Mouse (Mus musculus) ovary, adult 18-20 months (tissue): ENCODE measurements around the gene Kdf1.
"Not testable (repeated sequence)": the region's sequence is repeated elsewhere in the genome, so short reads cannot be mapped to it uniquely, and the experiment has no call there.

ENCODE experiments used
- DNase-seq: peaks from one replicate; pipeline ENCODE4 v3.0.0; 2022; ENCODE audit warnings: low spot score, mixed read lengths

Gene Kdf1

GRCm38 (mm10) chr4:133496738-133497445 is 21.9 kb upstream of the Kdf1 start:
- DNase-seq = no peak

GRCm38 (mm10) chr4:133497461-133498159 is 21.2 kb upstream of the Kdf1 start:
- no peak for DNase-seq

GRCm38 (mm10) chr4:133498160-133498724 is 20.5 kb upstream of the Kdf1 start, which contains the start of gene Trnp1:
Trnp1 (minus strand) TSS chr4:133498550.
- DNase-seq = peak; percentile 43

DNA sequence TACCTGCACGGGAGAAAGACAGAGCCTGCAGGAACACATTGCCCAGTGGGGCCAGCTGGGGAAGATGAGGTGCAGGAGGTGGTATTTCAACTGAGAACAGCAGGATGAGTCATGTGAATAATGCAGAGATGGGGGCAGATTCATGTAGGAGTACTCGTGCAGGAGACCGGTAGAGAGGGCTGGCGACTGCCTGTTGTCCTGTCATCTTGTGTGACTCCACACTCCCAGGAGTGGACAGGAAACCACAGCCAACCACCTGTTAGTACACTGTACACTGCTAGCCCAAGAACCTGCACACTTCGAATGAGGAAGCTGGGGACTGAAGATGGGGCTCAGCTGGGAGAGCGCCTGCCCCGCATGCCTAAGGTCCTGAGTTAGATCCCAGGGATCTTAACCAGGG is 17.2 kb upstream of the Kdf1 start:
- DNase-seq = no peak

DNA sequence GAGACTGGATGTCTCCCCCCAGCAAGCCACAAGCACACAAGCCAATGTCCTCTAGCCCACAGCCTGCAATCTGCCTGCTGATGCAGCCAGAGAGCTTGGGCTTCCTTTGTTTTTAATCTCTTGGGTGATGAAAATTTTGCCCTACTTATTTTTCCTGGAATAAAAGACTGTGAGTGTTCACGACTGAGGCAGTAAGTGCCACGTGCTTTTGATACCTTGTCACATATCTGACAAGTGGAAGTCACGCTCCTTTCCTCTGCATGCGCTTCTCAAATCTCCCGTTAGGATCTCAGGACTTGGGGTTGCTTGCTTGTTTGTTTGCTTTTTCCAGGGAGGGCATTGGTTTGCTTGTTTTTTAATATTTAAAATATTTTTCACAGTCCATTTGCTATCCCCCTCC is 14.5 kb upstream of the Kdf1 start:
- DNase-seq = no peak

DNA sequence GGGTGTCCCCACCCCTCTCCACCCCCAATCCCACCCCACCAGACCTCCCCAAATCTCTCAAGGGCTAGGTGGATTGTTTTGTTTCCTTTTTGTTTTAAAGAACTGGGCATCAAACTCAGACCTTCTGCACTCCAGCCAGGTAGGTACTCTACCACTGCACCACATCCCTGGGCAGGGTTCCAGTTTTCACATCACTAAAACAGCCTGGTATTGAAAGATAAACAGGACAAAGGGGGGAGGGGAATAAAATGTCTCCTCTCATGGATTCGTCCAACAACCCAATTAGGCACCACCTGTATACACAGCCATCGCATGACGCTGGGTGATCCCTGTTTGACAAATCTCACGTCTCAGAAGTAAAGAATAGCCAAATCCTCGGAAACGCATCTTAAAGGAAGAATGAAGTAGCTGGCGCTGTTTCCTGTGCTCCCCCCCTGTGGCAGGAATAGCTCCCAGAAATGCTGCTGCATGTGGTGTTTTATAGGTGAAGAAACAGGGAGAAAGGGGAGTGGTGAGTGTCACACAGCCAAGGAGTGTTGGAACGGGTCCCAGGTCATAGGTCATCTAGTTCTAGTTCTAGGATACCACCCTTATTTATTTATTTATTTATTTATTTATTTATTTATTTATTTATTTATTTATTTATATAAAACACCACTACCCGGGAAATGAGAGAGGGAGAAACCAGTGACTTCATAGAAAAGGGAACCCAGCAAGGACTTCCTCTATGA is 13.8 kb upstream of the Kdf1 start:
- DNase-seq = no peak

GRCm38 (mm10) chr4:133506573-133506972 is 12.2 kb upstream of the Kdf1 start:
- no peak for DNase-seq

DNA sequence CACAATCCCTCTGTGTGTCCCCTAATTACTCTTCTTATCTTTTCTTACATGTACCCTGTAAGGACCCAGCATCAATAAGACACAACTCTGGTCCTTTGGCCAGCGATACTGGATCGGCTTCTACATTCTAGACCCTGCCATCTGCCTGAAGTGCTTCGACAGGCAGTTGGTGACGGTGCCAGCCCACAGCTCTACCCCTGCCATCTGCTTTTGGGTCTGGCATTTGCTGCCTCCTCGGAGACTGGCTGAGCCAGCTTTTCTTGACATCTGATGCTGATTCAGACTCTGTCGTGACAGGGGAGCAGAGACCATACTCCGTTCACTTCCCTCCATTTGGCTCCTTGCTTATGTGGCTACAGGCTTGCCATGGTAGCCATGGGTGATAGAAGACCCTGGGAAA is 9.8 kb upstream of the Kdf1 start:
- DNase-seq = no peak

DNA sequence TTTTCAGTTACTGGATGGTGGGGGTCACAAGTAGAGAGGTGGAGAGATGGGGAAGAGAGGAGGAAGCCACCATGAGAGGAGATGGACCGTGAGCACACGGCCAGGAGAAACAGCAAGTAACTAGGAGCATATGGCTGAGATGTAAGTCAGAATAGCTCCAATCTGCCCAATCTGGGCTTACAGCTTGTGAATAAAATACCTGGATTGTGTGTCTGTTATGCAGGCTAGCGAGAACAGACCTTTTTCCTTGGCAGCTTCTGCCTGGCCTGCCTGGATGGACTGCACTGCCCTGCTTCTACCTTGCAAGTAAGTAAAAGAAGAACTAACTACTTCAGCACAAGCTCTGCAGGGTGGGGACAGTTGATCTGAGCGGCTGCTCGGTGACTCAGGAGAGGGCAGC is 7.7 kb upstream of the Kdf1 start:
- no peak for DNase-seq

DNA sequence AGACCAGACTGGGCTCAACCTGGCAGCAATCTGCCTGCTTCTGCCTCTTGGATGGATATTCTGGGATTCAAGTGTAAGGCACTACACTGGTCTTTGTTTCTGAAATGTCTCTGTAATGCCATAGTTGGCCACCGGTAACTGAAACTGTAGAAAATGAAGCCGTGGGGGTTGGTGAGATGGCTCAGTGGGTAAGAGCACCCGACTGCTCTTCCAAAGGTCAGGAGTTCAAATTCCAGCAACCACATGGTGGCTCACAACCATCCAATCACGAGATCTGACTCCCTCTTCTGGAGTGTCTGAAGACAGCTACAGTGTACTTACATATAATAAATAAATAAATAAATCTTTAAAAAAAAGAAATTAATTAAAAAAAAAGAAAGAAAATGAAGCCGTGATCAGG is 6.3 kb upstream of the Kdf1 start:
- DNase-seq = not testable (repeated sequence)

DNA sequence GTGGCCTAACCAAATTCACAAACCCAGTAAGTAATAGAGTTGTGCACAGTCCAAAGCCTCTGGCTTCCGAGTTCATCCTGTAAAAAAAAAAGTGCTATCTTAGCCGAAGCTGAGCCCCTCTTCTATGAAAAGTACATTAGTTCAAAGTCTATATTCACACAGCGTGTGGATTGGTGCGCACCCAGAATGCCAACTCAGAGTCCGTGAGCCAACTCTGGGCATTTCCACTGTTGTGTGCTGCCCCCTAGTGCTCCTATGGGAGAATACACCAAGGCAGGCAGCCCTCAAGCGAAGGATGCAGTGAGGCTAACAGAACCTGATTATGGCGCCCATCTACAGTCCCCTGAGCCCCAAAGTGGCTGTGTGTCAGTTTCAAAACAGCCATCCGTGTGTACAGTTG is 5.8 kb upstream of the Kdf1 start:
- peak; percentile 41 for DNase-seq

DNA sequence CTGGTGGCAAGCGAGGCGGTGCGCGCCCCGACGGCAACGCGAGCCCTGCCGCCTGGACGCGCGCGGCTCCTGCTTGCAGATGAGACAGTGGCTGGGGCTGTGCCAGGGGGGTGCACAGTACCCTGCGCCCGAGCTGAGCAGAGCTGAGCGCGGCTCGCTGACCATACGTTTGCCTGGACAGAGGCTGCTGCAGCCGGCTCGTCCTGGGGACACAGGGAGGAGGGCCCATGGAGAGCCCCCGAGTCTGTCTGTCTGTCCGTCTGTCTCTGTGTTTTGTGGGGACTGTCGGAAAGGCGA is 554 bp downstream of the Kdf1 start:
- DNase-seq = no peak

- no peak for DNase-seq
Measured at GRCm38 (mm10) chr4:133521502-133521901, 2.7 kb downstream of the Kdf1 start.

DNA sequence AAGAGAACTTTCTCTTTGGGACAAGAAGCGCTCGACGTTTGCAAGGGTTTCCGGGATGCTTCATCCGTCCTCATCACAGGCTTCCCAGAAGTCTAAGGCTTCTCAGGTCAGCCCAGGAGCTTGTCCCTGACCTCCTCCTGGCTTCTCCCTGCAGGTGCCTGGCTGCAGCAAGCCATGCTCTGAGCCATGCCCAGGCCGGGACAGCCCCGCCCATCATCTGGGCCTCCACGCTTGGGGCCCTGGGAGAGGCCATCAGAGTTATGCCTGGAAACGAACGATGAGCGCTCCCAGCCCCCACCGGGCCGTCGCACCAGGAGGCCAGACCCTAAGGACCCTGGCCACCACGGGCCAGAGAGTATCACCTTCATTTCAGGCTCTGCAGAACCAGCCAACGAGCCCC is 9.0 kb downstream of the Kdf1 start:
- no peak for DNase-seq

- DNase-seq = no peak
Measured at GRCm38 (mm10) chr4:133532777-133533176, 14.0 kb downstream of the Kdf1 start.

GRCm38 (mm10) chr4:133536081-133536480 is 17.3 kb downstream of the Kdf1 start:
- no peak for DNase-seq

GRCm38 (mm10) chr4:133536652-133537051 is 17.9 kb downstream of the Kdf1 start:
- no peak for DNase-seq

DNA sequence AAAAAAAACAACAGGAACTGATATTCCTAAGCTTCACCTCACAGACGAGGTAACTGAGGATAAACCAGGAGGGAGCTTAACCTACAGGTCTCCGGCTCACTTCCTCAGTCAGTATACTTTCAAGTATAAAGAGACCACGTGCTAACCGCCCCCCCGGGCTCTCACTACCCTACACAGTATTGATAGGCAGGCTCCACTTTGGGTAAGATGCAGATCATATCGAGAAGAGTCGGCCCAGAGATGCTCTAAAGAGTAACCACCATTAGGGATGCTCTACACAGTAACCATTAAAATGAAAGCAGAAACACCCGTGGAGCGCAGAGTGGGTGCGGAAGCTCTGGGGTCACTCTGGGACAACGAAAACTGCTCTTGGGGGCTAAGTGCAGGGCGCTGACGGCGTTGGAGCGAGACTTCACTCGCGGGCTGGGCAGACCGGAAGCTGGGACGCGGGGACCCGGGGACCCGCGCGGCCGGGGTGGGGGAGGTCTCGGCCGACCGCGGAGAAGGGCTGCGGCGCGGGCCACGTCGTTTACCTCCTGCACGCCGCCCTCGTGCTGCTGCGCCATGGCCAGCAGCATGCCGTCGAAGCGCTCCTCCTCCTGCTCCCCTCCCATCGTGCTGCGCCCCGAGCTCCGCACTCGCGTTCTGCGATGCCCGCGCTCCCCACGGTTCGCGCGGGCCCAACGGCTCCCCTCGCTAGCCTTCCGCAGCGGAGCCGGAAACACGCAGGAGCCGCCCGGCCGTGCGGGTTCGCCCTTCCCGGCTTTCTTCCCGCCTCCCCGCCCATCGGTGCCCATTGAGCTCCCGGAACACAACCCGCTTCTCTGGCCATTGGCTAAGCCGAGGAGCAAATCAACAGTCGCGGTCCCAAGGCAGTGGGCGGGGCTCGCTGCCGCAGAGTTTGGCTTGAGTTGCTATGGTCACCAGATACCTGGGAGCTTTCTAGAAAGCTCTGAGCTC is 26.8 kb downstream of the Kdf1 start, which contains the start of gene Nudc:
Gene Nudc (minus strand): TSS at position 725 of the 960 bp plus-strand sequence.
- DNase-seq = peak; percentile 93

DNA sequence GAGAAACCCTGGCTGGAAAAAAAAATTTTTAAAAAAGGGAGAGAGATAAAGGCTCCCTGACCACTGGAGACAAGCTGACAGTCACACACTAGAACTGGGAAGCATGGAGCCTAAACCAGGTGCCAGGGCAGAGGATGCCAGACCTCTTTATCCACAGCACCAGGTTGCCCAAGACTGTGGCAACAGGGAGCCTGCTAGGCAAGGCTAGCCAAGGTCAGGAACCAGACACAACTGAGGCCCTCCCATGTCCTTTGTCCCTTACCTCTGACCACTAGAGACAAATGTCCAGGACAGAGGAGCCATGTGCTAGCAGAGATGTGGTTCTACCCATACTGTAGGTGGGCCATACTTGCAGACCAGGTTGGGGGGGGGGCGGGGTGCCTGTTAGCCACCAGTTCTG is 33.3 kb downstream of the Kdf1 start:
- no peak for DNase-seq

GRCm38 (mm10) chr4:133552768-133553447 is 34.1 kb downstream of the Kdf1 start, which contains the start of gene Nr0b2:
Nr0b2 (plus strand) TSS chr4:133553376.
- peak; percentile 75 for DNase-seq
